Mouse (Mus musculus): ENCODE results near the gene Me1. TPM values are rescaled to one million over a fixed set of nuclear protein-coding genes. Genes with fewer than 3 reads are reported as not detected.
"Not testable (repeated sequence)": the region's sequence is repeated elsewhere in the genome, so short reads cannot be mapped to it uniquely, and the experiment has no call there.

Gene Me1
- total RNA-seq, 2 experiments from 2014 or later: 40.0 to 41.5 TPM

- not testable (repeated sequence) for DNase-seq
These were observed 98.8 kb downstream of the Me1 start for GRCm38 (mm10) chr9:86596983-86597382.

- not testable (repeated sequence) for DNase-seq
These were observed 101.4 kb downstream of the Me1 start for GRCm38 (mm10) chr9:86594357-86594767.

- no peak for DNase-seq
These were observed 102.8 kb downstream of the Me1 start for GRCm38 (mm10) chr9:86592676-86593668.

- no peak for DNase-seq
These were observed 108.5 kb downstream of the Me1 start for GRCm38 (mm10) chr9:86587019-86587795.

GRCm38 (mm10) chr9:86583740-86584139, 112.0 kb downstream of the Me1 start:
- DNase-seq: peak; percentile 61

- no peak for DNase-seq
These were observed 116.1 kb downstream of the Me1 start for GRCm38 (mm10) chr9:86579657-86580056.

- no peak for DNase-seq
These were observed 120.6 kb downstream of the Me1 start for GRCm38 (mm10) chr9:86575178-86575577.

- DNase-seq: no peak
These were observed 122.0 kb downstream of the Me1 start for GRCm38 (mm10) chr9:86573616-86574303.

- DNase-seq: peak; percentile 76
These were observed 123.0 kb downstream of the Me1 start for GRCm38 (mm10) chr9:86572636-86573291.

GRCm38 (mm10) chr9:86572196-86572595, 123.6 kb downstream of the Me1 start:
- no peak for DNase-seq

GRCm38 (mm10) chr9:86571540-86572135, 124.1 kb downstream of the Me1 start, which contains the start of the genes Pgm3 and Rwdd2a:
Pgm3 (minus strand) TSS chr9:86571842.
Rwdd2a (plus strand) TSS chr9:86571991.
- peak; percentile 98 for DNase-seq

GRCm38 (mm10) chr9:86570946-86571345, 124.8 kb downstream of the Me1 start:
- DNase-seq: no peak

GRCm38 (mm10) chr9:86570261-86570890, 125.4 kb downstream of the Me1 start:
- no peak for DNase-seq

GRCm38 (mm10) chr9:86569314-86569910, 126.3 kb downstream of the Me1 start:
- no peak for DNase-seq

- DNase-seq: no peak
These were observed 135.2 kb downstream of the Me1 start for GRCm38 (mm10) chr9:86560543-86560942.

- DNase-seq: no peak
These were observed 141.1 kb downstream of the Me1 start for GRCm38 (mm10) chr9:86554641-86555040.

- no peak for DNase-seq
These were observed 141.9 kb downstream of the Me1 start for GRCm38 (mm10) chr9:86553886-86554285.

- DNase-seq: no peak
These were observed 145.0 kb downstream of the Me1 start for GRCm38 (mm10) chr9:86550717-86551116.

GRCm38 (mm10) chr9:86549637-86550162, 146.1 kb downstream of the Me1 start:
- no peak for DNase-seq

GRCm38 (mm10) chr9:86544559-86544958, 151.2 kb downstream of the Me1 start:
- DNase-seq: no peak

All from gastrocnemius, postnatal 10 days (tissue).